Mouse (Mus musculus): ENCODE measurements at regions not wholly inside any gene's neighbourhood (a gene's known extent, or its start where the extent isn't known, plus 50 kb on each side); places are given as distances from the start of the nearest gene placed in this dataset.
"Not testable (repeated sequence)": the region's sequence is repeated elsewhere in the genome, so short reads cannot be mapped to it uniquely, and the experiment has no call there.

DNA sequence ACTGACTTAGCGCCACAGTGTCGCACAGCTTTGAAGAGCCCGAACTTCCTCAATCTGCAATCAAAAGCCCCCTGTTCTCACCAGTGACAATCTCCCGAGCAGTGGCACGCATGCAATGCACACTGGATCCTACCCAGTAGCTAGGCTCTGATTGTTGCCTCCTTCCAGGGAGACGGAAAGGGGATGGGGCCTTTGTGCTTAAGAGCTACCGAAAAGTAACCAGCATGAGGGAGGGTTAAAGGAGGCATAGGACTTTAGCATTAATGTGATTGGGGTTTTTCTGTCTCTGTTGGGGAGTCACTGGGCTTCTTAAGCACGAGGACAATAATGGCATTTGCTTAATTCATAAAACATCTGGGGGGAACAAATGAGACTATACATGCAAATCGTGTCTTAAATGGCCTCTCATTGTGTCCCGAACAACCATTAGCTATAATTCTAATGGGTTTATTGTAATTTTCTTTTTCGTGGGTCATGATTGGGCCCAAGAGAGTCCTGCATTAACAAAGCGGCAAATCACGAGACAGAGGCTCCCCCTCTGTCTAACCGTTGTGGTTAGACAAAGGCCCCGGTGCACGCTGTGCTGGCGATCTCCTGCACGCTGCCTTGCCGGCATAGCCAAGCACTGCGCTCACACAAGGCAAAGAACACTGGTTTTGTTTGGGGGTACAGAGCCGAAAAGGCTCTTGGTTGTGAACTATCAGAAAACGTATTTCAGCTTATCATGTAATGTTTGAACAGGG, 223.2 kb downstream of the Dact1 start:
- Histone ChIP-seq H3K4me3 (ENCODE audit: low read depth, low read length) (no peak overlapping the region), H3K27me3 (ENCODE audit: control insufficient read depth, insufficient read depth, low read length) (no peaks in the 10 kb centered on the region), H3K9me3 (ENCODE audit: control insufficient read depth, low read length) (no peaks in the 10 kb centered on the region), H3K36me3 (ENCODE audit: control insufficient read depth, insufficient read depth, low read length) (no peaks in the 10 kb centered on the region), H3K27ac (replicated peaks; ENCODE audit: low read depth, low read length) (no peak overlapping the region), H3K9ac (ENCODE audit: low read length) (no peak overlapping the region), H3K4me1 (ENCODE audit: control insufficient read depth, insufficient read depth, low read length) (no peaks in the 10 kb centered on the region), H3K4me2 (ENCODE audit: low read depth, severe bottlenecking) (no peak overlapping the region)
- 84% methylated on average over 22 of the region's 22 CpGs for WGBS
- ATAC-seq (ENCODE audit: insufficient number of reproducible peaks, low FRiP score, low TSS enrichment, low read depth) (no peak), DNase-seq (ENCODE audit: low spot score) (no peak)

DNA sequence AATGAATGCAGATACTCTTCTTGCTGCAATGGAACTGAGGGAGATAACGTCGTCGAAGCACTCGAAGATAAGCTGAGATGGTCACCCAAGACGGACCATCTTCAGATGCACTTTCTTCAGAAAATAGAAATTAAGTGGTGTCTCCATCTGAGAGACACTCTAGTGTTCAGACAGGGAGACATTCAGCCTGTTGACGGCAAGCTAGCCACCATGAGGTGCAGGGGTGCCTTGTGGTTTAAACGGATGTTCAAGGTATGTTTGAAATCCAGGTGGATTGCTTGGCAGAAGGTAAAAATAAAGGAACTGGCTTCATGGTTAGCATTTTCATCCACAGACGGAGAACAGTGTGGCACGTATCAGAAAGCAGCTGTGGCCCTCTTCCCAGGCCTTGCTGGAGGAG, 224.0 kb downstream of the Dact1 start:
- no peaks in the 10 kb centered on the region for H3K36me3 ChIP-seq (ENCODE audit: control insufficient read depth, insufficient read depth, low read length)
- no peaks in the 10 kb centered on the region for H3K27me3 ChIP-seq (ENCODE audit: control insufficient read depth, insufficient read depth, low read length)
- DNase-seq (ENCODE audit: low spot score) (no peak), ATAC-seq (ENCODE audit: insufficient number of reproducible peaks, low FRiP score, low TSS enrichment, low read depth) (no peak)
- no peak overlapping the region for H3K9ac ChIP-seq (ENCODE audit: low read length)
- WGBS = 93% methylated on average over 9 of the region's 9 CpGs
- H3K4me1 ChIP-seq (ENCODE audit: control insufficient read depth, insufficient read depth, low read length) = no peaks in the 10 kb centered on the region
- no peak overlapping the region for H3K4me2 ChIP-seq (ENCODE audit: low read depth, severe bottlenecking)
- H3K9me3 ChIP-seq (ENCODE audit: control insufficient read depth, low read length) = no peaks in the 10 kb centered on the region
- no peak overlapping the region for H3K27ac ChIP-seq (replicated peaks; ENCODE audit: low read depth, low read length)
- H3K4me3 ChIP-seq (ENCODE audit: low read depth, low read length) = no peak overlapping the region

DNA sequence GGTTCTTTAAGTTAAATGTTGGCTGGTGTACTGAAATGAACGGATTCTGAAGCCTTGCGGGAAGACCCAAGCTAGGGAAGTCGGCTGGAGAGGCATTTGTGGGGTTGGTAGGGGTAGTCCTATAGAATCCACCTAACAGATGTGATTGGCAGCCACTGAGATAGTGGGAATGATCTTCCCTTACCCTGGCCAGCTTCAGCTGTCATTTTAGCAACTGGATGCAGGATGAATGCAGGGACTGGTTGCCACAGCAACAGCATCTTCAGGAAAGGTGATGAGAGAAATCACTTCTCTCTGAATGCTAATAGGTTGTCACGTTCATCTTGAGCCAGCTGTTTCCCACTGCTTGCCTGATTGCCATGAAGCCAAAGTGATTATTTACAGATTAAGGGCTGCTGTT, 224.5 kb downstream of the Dact1 start:
- ATAC-seq (ENCODE audit: insufficient number of reproducible peaks, low FRiP score, low TSS enrichment, low read depth) = no peak
- 74% methylated on average over 4 of the region's 4 CpGs for WGBS

DNA sequence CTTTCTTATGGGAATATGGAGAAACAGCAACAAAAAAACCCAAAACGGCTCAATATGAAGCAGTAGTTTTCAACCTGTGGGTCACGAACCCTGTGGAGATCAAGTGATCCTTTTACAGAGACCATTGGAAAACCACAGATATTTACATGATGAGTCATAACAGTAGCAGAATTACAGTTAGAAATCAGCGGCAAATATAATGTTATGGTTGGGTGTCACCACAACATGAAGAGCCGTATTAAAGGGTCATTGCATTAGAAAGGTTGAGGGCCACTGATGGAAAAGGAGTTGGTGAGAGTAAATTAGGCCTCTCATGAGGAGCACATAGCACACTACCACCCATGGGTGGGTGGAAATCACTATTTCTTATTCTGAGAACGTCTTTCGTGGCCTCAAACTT, 225.6 kb downstream of the Dact1 start:
- no peaks in the 10 kb centered on the region for H3K27me3 ChIP-seq (ENCODE audit: control insufficient read depth, insufficient read depth, low read length)

More for the DNA sequence above, 224.5 kb downstream of the Dact1 start:
- Histone ChIP-seq H3K27ac (replicated peaks; ENCODE audit: low read depth, low read length) (no peak overlapping the region), H3K4me3 (ENCODE audit: low read depth, low read length) (no peak overlapping the region), H3K27me3 (ENCODE audit: control insufficient read depth, insufficient read depth, low read length) (no peaks in the 10 kb centered on the region), H3K9ac (ENCODE audit: low read length) (no peak overlapping the region), H3K4me1 (ENCODE audit: control insufficient read depth, insufficient read depth, low read length) (no peaks in the 10 kb centered on the region), H3K4me2 (ENCODE audit: low read depth, severe bottlenecking) (no peak overlapping the region), H3K9me3 (ENCODE audit: control insufficient read depth, low read length) (no peaks in the 10 kb centered on the region), H3K36me3 (ENCODE audit: control insufficient read depth, insufficient read depth, low read length) (no peaks in the 10 kb centered on the region)
- DNase-seq (ENCODE audit: low spot score) = no peak

DNA sequence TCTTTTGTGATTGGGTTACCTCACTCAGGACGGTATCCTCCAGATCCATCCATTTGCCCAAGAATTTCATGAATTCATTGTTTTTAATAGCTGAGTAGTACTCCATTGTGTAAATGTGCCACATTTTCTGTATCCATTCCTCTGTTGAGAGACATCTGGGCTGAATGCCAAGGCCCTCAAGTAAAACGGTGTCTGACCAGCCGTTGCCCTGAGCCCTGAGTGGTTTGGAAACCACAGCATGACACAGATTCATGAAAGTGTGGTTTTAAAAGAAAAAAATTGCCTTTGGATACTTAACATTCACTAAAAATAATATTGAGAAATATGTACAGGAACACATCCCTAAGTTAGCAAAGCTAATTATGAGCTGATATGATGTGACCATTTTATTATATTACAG, 226.1 kb downstream of the Dact1 start:
- not testable (repeated sequence) for ATAC-seq (ENCODE audit: insufficient number of reproducible peaks, low FRiP score, low TSS enrichment, low read depth); H3K4me1 ChIP-seq (ENCODE audit: control insufficient read depth, insufficient read depth, low read length); H3K4me3 ChIP-seq (ENCODE audit: low read depth, low read length); H3K27ac ChIP-seq (replicated peaks; ENCODE audit: low read depth, low read length); H3K36me3 ChIP-seq (ENCODE audit: control insufficient read depth, insufficient read depth, low read length); H3K9ac ChIP-seq (ENCODE audit: low read length); DNase-seq (ENCODE audit: low spot score); H3K27me3 ChIP-seq (ENCODE audit: control insufficient read depth, insufficient read depth, low read length); H3K4me2 ChIP-seq (ENCODE audit: low read depth, severe bottlenecking); H3K9me3 ChIP-seq (ENCODE audit: control insufficient read depth, low read length)
- 94% methylated on average over 3 of the region's 3 CpGs for WGBS

More for the DNA sequence above, 225.6 kb downstream of the Dact1 start:
- no peak overlapping the region for H3K27ac ChIP-seq (replicated peaks; ENCODE audit: low read depth, low read length)
- H3K36me3 ChIP-seq (ENCODE audit: control insufficient read depth, insufficient read depth, low read length) = no peaks in the 10 kb centered on the region
- H3K4me2 ChIP-seq (ENCODE audit: low read depth, severe bottlenecking) = no peak overlapping the region
- H3K4me1 ChIP-seq (ENCODE audit: control insufficient read depth, insufficient read depth, low read length) = no peaks in the 10 kb centered on the region
- no peaks in the 10 kb centered on the region for H3K9me3 ChIP-seq (ENCODE audit: control insufficient read depth, low read length)
- no peak overlapping the region for H3K4me3 ChIP-seq (ENCODE audit: low read depth, low read length)
- ATAC-seq (ENCODE audit: insufficient number of reproducible peaks, low FRiP score, low TSS enrichment, low read depth) (no peak), DNase-seq (ENCODE audit: low spot score) (no peak)
- no peak overlapping the region for H3K9ac ChIP-seq (ENCODE audit: low read length)
- WGBS = 94% methylated on average over 6 of the region's 6 CpGs

DNA sequence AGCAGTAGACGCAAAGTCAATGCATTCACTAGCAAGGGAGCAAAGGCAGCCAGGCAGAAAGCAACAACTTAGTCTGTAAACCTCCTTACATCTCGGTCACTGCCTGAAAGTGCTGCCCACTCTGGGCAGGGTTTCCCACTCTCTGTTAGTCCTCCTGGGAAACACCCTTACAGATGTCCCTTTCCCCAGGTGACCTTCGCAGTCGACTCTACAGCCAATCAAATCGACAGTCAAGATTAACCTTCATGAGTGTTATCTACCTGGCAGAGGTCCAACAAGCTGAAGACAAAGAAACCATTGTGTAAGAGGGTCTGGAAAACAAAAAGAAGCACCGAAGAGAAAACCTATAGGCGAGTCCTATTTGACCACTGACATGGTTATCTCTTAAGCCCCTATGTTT, 229.0 kb downstream of the Dact1 start:
- H3K4me1 ChIP-seq (ENCODE audit: control insufficient read depth, insufficient read depth, low read length) = 0 out of 2 replicates have a peak, but pooled peaks cover 2% of the 10 kb centered on the region
- no peak overlapping the region for H3K4me2 ChIP-seq (ENCODE audit: low read depth, severe bottlenecking)
- H3K27me3 ChIP-seq (ENCODE audit: control insufficient read depth, insufficient read depth, low read length) = no peaks in the 10 kb centered on the region
- DNase-seq (ENCODE audit: low spot score) (no peak), ATAC-seq (ENCODE audit: insufficient number of reproducible peaks, low FRiP score, low TSS enrichment, low read depth) (no peak)
- WGBS = 92% methylated on average over 7 of the region's 7 CpGs
- H3K36me3 ChIP-seq (ENCODE audit: control insufficient read depth, insufficient read depth, low read length) = no peaks in the 10 kb centered on the region
- no peak overlapping the region for H3K27ac ChIP-seq (replicated peaks; ENCODE audit: low read depth, low read length)
- H3K9me3 ChIP-seq (ENCODE audit: control insufficient read depth, low read length) = no peaks in the 10 kb centered on the region
- H3K4me3 ChIP-seq (ENCODE audit: low read depth, low read length) = no peak overlapping the region
- no peak overlapping the region for H3K9ac ChIP-seq (ENCODE audit: low read length)

DNA sequence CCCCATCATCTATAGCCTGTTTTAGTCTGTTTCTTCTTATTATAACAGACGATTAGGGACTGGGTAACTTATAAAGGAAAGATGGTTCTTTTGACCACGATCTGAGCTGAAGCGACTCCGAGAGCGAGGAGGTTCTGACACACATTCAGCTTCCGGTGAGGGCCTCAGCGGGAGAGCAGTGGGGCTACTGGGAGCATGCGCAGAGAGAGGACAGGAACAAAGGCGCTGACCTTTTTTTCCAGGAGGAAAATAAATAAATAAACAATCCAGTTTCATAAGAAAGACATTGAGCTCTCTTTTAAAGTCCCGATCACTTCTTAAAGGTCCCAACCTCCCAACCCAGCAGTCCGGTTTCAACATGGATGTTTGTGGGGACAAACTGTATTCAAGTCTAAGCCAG, 230.6 kb downstream of the Dact1 start:
- ATAC-seq (ENCODE audit: insufficient number of reproducible peaks, low FRiP score, low TSS enrichment, low read depth) = no peak
- no peak overlapping the region for H3K27ac ChIP-seq (replicated peaks; ENCODE audit: low read depth, low read length)
- no peaks in the 10 kb centered on the region for H3K9me3 ChIP-seq (ENCODE audit: control insufficient read depth, low read length)
- no peak overlapping the region for H3K4me3 ChIP-seq (ENCODE audit: low read depth, low read length)
- 0 out of 2 replicates have a peak, but pooled peaks cover 4% of the 10 kb centered on the region for H3K4me1 ChIP-seq (ENCODE audit: control insufficient read depth, insufficient read depth, low read length)
- no peak for DNase-seq (ENCODE audit: low spot score)
- no peak overlapping the region for H3K4me2 ChIP-seq (ENCODE audit: low read depth, severe bottlenecking)
- H3K36me3 ChIP-seq (ENCODE audit: control insufficient read depth, insufficient read depth, low read length) = no peaks in the 10 kb centered on the region
- no peaks in the 10 kb centered on the region for H3K27me3 ChIP-seq (ENCODE audit: control insufficient read depth, insufficient read depth, low read length)
- no peak overlapping the region for H3K9ac ChIP-seq (ENCODE audit: low read length)
- WGBS = 85% methylated on average over 11 of the region's 11 CpGs

DNA sequence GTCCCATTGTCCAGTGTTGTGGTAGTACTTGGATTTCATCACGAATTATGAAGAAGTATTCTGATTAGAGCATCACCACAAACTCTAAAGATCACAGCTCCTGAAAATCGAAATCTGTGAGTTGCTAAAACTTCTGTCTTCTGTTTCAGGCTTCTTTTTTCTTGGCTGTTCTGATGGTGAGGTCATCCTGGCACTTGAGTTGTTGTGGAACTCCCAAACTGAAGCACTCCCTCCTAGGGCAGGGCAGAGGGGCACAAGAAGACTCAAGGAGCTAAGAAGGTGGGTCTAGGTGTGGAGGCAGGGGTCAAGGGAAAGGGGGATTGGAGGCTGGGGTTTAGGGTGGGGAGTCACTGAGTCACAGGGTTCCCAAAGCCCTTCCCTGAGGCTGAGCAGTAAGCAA, 232.3 kb downstream of the Dact1 start:
- no peak for DNase-seq (ENCODE audit: low spot score)

More for the DNA sequence above, 232.3 kb downstream of the Dact1 start:
- no peak overlapping the region for H3K4me2 ChIP-seq (ENCODE audit: low read depth, severe bottlenecking)
- 0 out of 2 replicates have a peak, but pooled peaks cover 4% of the 10 kb centered on the region for H3K4me1 ChIP-seq (ENCODE audit: control insufficient read depth, insufficient read depth, low read length)
- no peak overlapping the region for H3K9ac ChIP-seq (ENCODE audit: low read length)
- no peaks in the 10 kb centered on the region for H3K9me3 ChIP-seq (ENCODE audit: control insufficient read depth, low read length)
- ATAC-seq (ENCODE audit: insufficient number of reproducible peaks, low FRiP score, low TSS enrichment, low read depth) = no peak
- H3K4me3 ChIP-seq (ENCODE audit: low read depth, low read length) = no peak overlapping the region
- H3K36me3 ChIP-seq (ENCODE audit: control insufficient read depth, insufficient read depth, low read length) = no peaks in the 10 kb centered on the region
- no peak overlapping the region for H3K27ac ChIP-seq (replicated peaks; ENCODE audit: low read depth, low read length)
- H3K27me3 ChIP-seq (ENCODE audit: control insufficient read depth, insufficient read depth, low read length) = no peaks in the 10 kb centered on the region
- WGBS = 81% methylated on average over 2 of the region's 2 CpGs

All from limb, embryonic 11.5 days (tissue).